Mouse (Mus musculus): ENCODE measurements around the gene Srbd1. TPM values are rescaled to one million over a fixed set of nuclear protein-coding genes. Genes with fewer than 3 reads are reported as not detected.

Srbd1 gene
- polyA plus RNA-seq, 1 experiment from 2014 or later = 7.6 TPM

GRCm38 (mm10) chr17:86032113-86032714 lies 112.8 kb downstream of the Srbd1 start:
- Histone ChIP-seq H3K27me3 (ENCODE audit: control insufficient read depth, insufficient read depth, low read length) (no peaks in the 10 kb centered on the region), H3K9me3 (ENCODE audit: control insufficient read depth, low read length) (no peaks in the 10 kb centered on the region), H3K9ac (no peak overlapping the region), H3K4me2 (replicated peaks) (no peak overlapping the region), H3K4me1 (replicated peaks; ENCODE audit: control insufficient read depth, insufficient read depth, low read length) (no peaks in the 10 kb centered on the region; the same call in 1 of the 2 replicates), H3K27ac (no peak overlapping the region), H3K4me3 (replicated peaks; ENCODE audit: low read length) (no peak overlapping the region), H3K36me3 (replicated peaks; ENCODE audit: control insufficient read depth, insufficient read depth) (no peaks in the 10 kb centered on the region)
- no peak for DNase-seq (ENCODE audit: low spot score)
- 86% methylated on average over 3 of the region's 3 CpGs for WGBS
- no peak for ATAC-seq (ENCODE audit: low FRiP score)

- H3K9ac ChIP-seq = no peak overlapping the region
- H3K9me3 ChIP-seq (ENCODE audit: control insufficient read depth, low read length) = no peaks in the 10 kb centered on the region
- H3K27me3 ChIP-seq (ENCODE audit: control insufficient read depth, insufficient read depth, low read length) = no peaks in the 10 kb centered on the region
- ATAC-seq (ENCODE audit: low FRiP score) = no peak
- H3K27ac ChIP-seq = no peak overlapping the region
- no peak overlapping the region for H3K4me2 ChIP-seq (replicated peaks)
- H3K36me3 ChIP-seq (replicated peaks; ENCODE audit: control insufficient read depth, insufficient read depth) = no peaks in the 10 kb centered on the region
- no peak for DNase-seq (ENCODE audit: low spot score)
- H3K4me1 ChIP-seq (replicated peaks; ENCODE audit: control insufficient read depth, insufficient read depth, low read length) = no peaks in the 10 kb centered on the region; the same call in 1 of the 2 replicates
- 55% methylated on average over 4 of the region's 4 CpGs for WGBS
- H3K4me3 ChIP-seq (replicated peaks; ENCODE audit: low read length) = no peak overlapping the region
Measured at GRCm38 (mm10) chr17:86030016-86030415, 115.0 kb downstream of the Srbd1 start.

DNA sequence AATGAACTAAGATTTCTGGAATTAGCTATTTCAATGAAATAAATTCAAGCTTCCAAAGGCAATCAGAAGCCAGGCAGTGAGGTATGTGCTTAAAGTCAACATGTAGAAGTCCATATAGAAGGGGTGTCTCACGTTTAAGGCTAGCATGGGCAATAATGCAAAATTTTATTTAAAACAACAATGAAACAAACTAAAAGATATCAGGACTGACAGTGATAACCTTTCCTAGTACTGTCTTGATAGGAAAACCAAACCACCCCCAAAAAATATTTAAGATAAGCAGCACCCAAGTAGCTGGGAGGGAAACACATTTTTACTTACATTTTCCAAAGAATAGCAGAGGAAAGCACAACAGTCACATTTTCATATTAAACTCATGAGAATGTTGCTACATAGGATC lies 115.8 kb downstream of the Srbd1 start:
- ATAC-seq (ENCODE audit: low FRiP score) (no peak), DNase-seq (ENCODE audit: low spot score) (no peak)
- no peaks in the 10 kb centered on the region for H3K27me3 ChIP-seq (ENCODE audit: control insufficient read depth, insufficient read depth, low read length)
- no peak overlapping the region for H3K4me2 ChIP-seq (replicated peaks)
- H3K9ac ChIP-seq = no peak overlapping the region
- no peaks in the 10 kb centered on the region for H3K9me3 ChIP-seq (ENCODE audit: control insufficient read depth, low read length)
- H3K4me3 ChIP-seq (replicated peaks; ENCODE audit: low read length) = no peak overlapping the region
- H3K4me1 ChIP-seq (replicated peaks; ENCODE audit: control insufficient read depth, insufficient read depth, low read length) = no peaks in the 10 kb centered on the region; the same call in 1 of the 2 replicates
- no peaks in the 10 kb centered on the region for H3K36me3 ChIP-seq (replicated peaks; ENCODE audit: control insufficient read depth, insufficient read depth)
- H3K27ac ChIP-seq = no peak overlapping the region
- 96% methylated on average over 1 of the region's 1 CpGs for WGBS

GRCm38 (mm10) chr17:86027577-86028199 lies 117.3 kb downstream of the Srbd1 start:
- Histone ChIP-seq H3K36me3 (replicated peaks; ENCODE audit: control insufficient read depth, insufficient read depth) (no peaks in the 10 kb centered on the region), H3K9ac (no peak overlapping the region), H3K4me1 (replicated peaks; ENCODE audit: control insufficient read depth, insufficient read depth, low read length) (no peaks in the 10 kb centered on the region; the same call in 1 of the 2 replicates), H3K27me3 (ENCODE audit: control insufficient read depth, insufficient read depth, low read length) (no peaks in the 10 kb centered on the region), H3K27ac (no peak overlapping the region), H3K4me2 (replicated peaks) (no peak overlapping the region), H3K9me3 (ENCODE audit: control insufficient read depth, low read length) (no peaks in the 10 kb centered on the region), H3K4me3 (replicated peaks; ENCODE audit: low read length) (no peak overlapping the region)
- WGBS = 86% methylated on average over 4 of the region's 4 CpGs
- ATAC-seq (ENCODE audit: low FRiP score) = no peak
- no peak for DNase-seq (ENCODE audit: low spot score)

GRCm38 (mm10) chr17:86024589-86024988 lies 120.4 kb downstream of the Srbd1 start:
- no peaks in the 10 kb centered on the region for H3K4me1 ChIP-seq (replicated peaks; ENCODE audit: control insufficient read depth, insufficient read depth, low read length)
- no peak overlapping the region for H3K9ac ChIP-seq
- no peaks in the 10 kb centered on the region for H3K27me3 ChIP-seq (ENCODE audit: control insufficient read depth, insufficient read depth, low read length)
- H3K9me3 ChIP-seq (ENCODE audit: control insufficient read depth, low read length) = 0 out of 2 replicates have a peak, but pooled peaks cover 2% of the 10 kb centered on the region
- H3K27ac ChIP-seq = no peak overlapping the region
- ATAC-seq (ENCODE audit: low FRiP score) = no peak
- no peak overlapping the region for H3K4me2 ChIP-seq (replicated peaks)
- no peak overlapping the region for H3K4me3 ChIP-seq (replicated peaks; ENCODE audit: low read length)
- DNase-seq (ENCODE audit: low spot score) = no peak
- WGBS = 95% methylated on average over 3 of the region's 3 CpGs
- H3K36me3 ChIP-seq (replicated peaks; ENCODE audit: control insufficient read depth, insufficient read depth) = no peaks in the 10 kb centered on the region

GRCm38 (mm10) chr17:86022366-86022765 lies 122.6 kb downstream of the Srbd1 start:
- H3K27ac ChIP-seq = no peak overlapping the region
- no peak overlapping the region for H3K9ac ChIP-seq
- WGBS = 60% methylated on average over 4 of the region's 4 CpGs
- 0 out of 2 replicates have a peak, but pooled peaks cover 5% of the 10 kb centered on the region for H3K9me3 ChIP-seq (ENCODE audit: control insufficient read depth, low read length)
- DNase-seq (ENCODE audit: low spot score) (no peak), ATAC-seq (ENCODE audit: low FRiP score) (no peak)
- H3K36me3 ChIP-seq (replicated peaks; ENCODE audit: control insufficient read depth, insufficient read depth) = no peaks in the 10 kb centered on the region
- H3K4me3 ChIP-seq (replicated peaks; ENCODE audit: low read length) = no peak overlapping the region
- H3K4me2 ChIP-seq (replicated peaks) = no peak overlapping the region
- no peaks in the 10 kb centered on the region for H3K27me3 ChIP-seq (ENCODE audit: control insufficient read depth, insufficient read depth, low read length)
- H3K4me1 ChIP-seq (replicated peaks; ENCODE audit: control insufficient read depth, insufficient read depth, low read length) = no peaks in the 10 kb centered on the region

GRCm38 (mm10) chr17:86021815-86022214 lies 123.2 kb downstream of the Srbd1 start:
- H3K4me3 ChIP-seq (replicated peaks; ENCODE audit: low read length) = no peak overlapping the region
- no peaks in the 10 kb centered on the region for H3K27me3 ChIP-seq (ENCODE audit: control insufficient read depth, insufficient read depth, low read length)
- no peaks in the 10 kb centered on the region for H3K36me3 ChIP-seq (replicated peaks; ENCODE audit: control insufficient read depth, insufficient read depth)
- ATAC-seq (ENCODE audit: low FRiP score) (no peak), DNase-seq (ENCODE audit: low spot score) (no peak)
- H3K4me2 ChIP-seq (replicated peaks) = no peak overlapping the region
- 90% methylated on average over 1 of the region's 1 CpGs for WGBS
- H3K9me3 ChIP-seq (ENCODE audit: control insufficient read depth, low read length) = 0 out of 2 replicates have a peak, but pooled peaks cover 5% of the 10 kb centered on the region
- no peak overlapping the region for H3K27ac ChIP-seq
- no peaks in the 10 kb centered on the region for H3K4me1 ChIP-seq (replicated peaks; ENCODE audit: control insufficient read depth, insufficient read depth, low read length)
- no peak overlapping the region for H3K9ac ChIP-seq

GRCm38 (mm10) chr17:86021231-86021630 lies 123.7 kb downstream of the Srbd1 start:
- H3K9ac ChIP-seq = no peak overlapping the region
- H3K27ac ChIP-seq = no peak overlapping the region
- DNase-seq (ENCODE audit: low spot score) (no peak), ATAC-seq (ENCODE audit: low FRiP score) (no peak)
- WGBS = 93% methylated on average over 5 of the region's 5 CpGs
- 0 out of 2 replicates have a peak, but pooled peaks cover 5% of the 10 kb centered on the region for H3K9me3 ChIP-seq (ENCODE audit: control insufficient read depth, low read length)
- no peak overlapping the region for H3K4me3 ChIP-seq (replicated peaks; ENCODE audit: low read length)
- H3K27me3 ChIP-seq (ENCODE audit: control insufficient read depth, insufficient read depth, low read length) = no peaks in the 10 kb centered on the region
- H3K4me1 ChIP-seq (replicated peaks; ENCODE audit: control insufficient read depth, insufficient read depth, low read length) = no peaks in the 10 kb centered on the region
- no peak overlapping the region for H3K4me2 ChIP-seq (replicated peaks)
- no peaks in the 10 kb centered on the region for H3K36me3 ChIP-seq (replicated peaks; ENCODE audit: control insufficient read depth, insufficient read depth)

DNA sequence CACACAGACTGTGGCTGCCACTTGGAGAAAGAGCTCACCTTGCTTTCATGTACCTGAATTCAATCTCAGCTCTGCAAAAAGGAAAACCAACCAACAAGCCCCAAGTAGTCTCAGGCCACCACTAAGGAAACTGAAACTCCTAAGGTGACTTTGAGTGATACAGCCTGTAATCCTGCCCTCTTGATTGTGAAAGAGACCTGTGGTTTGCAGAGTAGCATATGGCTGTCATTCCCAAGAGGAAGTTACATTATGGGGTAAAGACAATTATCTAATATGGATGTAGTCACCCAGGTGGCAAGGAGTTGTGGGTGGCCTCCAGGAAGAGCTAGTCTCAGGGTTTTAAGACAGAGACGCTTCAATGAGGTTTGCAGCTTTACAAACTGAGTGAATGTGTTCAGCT lies 125.2 kb downstream of the Srbd1 start:
- H3K9ac ChIP-seq = no peak overlapping the region
- H3K4me3 ChIP-seq (replicated peaks; ENCODE audit: low read length) = no peak overlapping the region
- no peak overlapping the region for H3K27ac ChIP-seq
- DNase-seq (ENCODE audit: low spot score) = no peak
- WGBS = 95% methylated on average over 1 of the region's 1 CpGs
- no peak for ATAC-seq (ENCODE audit: low FRiP score)
- H3K4me1 ChIP-seq (replicated peaks; ENCODE audit: control insufficient read depth, insufficient read depth, low read length) = no peaks in the 10 kb centered on the region
- no peaks in the 10 kb centered on the region for H3K36me3 ChIP-seq (replicated peaks; ENCODE audit: control insufficient read depth, insufficient read depth)
- 0 out of 2 replicates have a peak, but pooled peaks cover 5% of the 10 kb centered on the region for H3K9me3 ChIP-seq (ENCODE audit: control insufficient read depth, low read length)
- no peak overlapping the region for H3K4me2 ChIP-seq (replicated peaks)
- no peaks in the 10 kb centered on the region for H3K27me3 ChIP-seq (ENCODE audit: control insufficient read depth, insufficient read depth, low read length)

Measured in hindbrain, embryonic 14.5 days (tissue).